Comparison of ENCODE assay signal across 16 mouse cellular contexts in the genomic region with DNA sequence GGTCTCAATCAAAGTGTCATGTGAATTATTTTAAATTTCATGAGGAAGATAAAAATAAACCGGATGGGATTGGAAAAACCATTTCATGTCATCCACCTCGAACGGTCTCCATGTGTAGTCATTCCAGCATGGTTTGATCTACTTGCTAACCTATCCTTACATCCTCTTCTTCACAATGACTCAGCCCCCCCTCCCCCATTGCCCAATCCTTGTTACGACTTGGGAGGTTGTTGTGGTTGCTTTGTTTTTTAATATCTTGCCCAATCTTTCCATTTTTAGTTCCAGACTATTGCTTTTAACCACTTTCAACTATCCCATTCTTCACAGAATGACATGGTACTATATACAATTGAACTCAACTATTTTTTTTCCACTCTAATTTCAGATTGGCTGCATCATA.
"Had no signal": no experiment of that assay in that cellular context is flagged by ENCODE, and none has a peak within 500 bp of the region (broad histone marks: within the 10 kb centered on the region; RNA-seq: fewer than 3 reads in every experiment).

No protein-coding gene starts in this region.

- H3K9me3 ChIP-seq: intestine, embryonic 15.5 days; kidney, embryonic 15.5 days; limb, embryonic 15.5 days; liver, embryonic 15.5 days; midbrain, embryonic 10.5 days had no signal

- H3K27ac ChIP-seq: intestine, embryonic 15.5 days; kidney, embryonic 15.5 days; limb, embryonic 15.5 days; liver, embryonic 15.5 days; midbrain, embryonic 10.5 days; stomach, postnatal 0 days had no signal

- H3K9ac ChIP-seq: intestine, embryonic 15.5 days; kidney, embryonic 15.5 days; limb, embryonic 15.5 days; liver, embryonic 15.5 days; lung, embryonic 14.5 days had no signal

- H3K36me3 ChIP-seq: intestine, embryonic 15.5 days; kidney, embryonic 15.5 days; limb, embryonic 15.5 days; liver, embryonic 15.5 days; midbrain, embryonic 10.5 days had no signal

- H3K27me3 ChIP-seq: intestine, embryonic 15.5 days; kidney, embryonic 15.5 days; limb, embryonic 15.5 days; liver, embryonic 15.5 days had no signal

- H3K4me1 ChIP-seq: intestine, embryonic 15.5 days; kidney, embryonic 15.5 days; limb, embryonic 15.5 days; liver, embryonic 15.5 days; midbrain, embryonic 10.5 days had no signal

- ATAC-seq: intestine, embryonic 15.5 days had no signal

- DNase-seq: kidney, adult 2 months; kidney, postnatal 25 days; layer of hippocampus, adult 9-11 months; layer of hippocampus, postnatal 36 days; lung, embryonic 14.5 days; lung, postnatal 14 days; midbrain, embryonic 14.5 days; right cerebral cortex, adult 18-20 months; right cerebral cortex, postnatal 25 days; thymus, postnatal 14 days had no signal

- H3K4me2 ChIP-seq: intestine, embryonic 15.5 days; kidney, embryonic 15.5 days; limb, embryonic 15.5 days; liver, embryonic 15.5 days; lung, embryonic 14.5 days had no signal

- H3K4me3 ChIP-seq: intestine, embryonic 15.5 days; kidney, embryonic 15.5 days; limb, embryonic 15.5 days; liver, embryonic 15.5 days; midbrain, embryonic 10.5 days had no signal
